Mouse (Mus musculus): ENCODE data around the gene Otulin. TPM values are rescaled to one million over a fixed set of nuclear protein-coding genes. Genes with fewer than 3 reads are reported as not detected.

The Otulin gene
- polyA plus RNA-seq, 1 experiment, result 43.1 TPM

DNA sequence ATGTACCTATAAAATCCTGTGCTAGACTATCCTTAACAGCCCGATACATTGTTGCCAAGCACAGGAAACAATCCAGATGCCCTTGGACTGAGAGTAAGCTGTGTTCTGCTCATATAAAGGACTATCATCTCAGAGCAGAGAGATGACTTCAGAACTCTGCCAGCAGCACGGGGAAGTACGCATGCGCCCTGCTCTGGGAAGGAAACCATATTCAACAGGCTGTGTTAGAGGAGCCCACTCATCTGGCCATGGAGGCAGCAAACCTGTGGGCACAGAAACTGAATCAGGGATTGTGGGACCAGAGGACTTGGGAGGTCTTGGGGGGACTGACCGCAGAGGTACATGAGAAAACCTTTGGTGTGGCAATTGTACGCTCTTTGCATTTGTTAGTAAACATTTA lies 31.2 kb upstream of the Otulin start:
- no peak for DNase-seq
- Histone ChIP-seq H3K4me3 (ENCODE audit: control insufficient read depth, insufficient read depth, low read length) (no peak overlapping the region), H3K27me3 (ENCODE audit: control insufficient read depth, insufficient read depth, low read length) (no peaks in the 10 kb centered on the region), H3K27ac (ENCODE audit: control insufficient read depth, insufficient read depth, low read length) (no peak overlapping the region), H3K4me1 (replicated peaks; ENCODE audit: control insufficient read depth, insufficient read depth, low read length) (peaks cover 5% of the 10 kb centered on the region), H3K36me3 (ENCODE audit: control insufficient read depth, insufficient read depth, low read length) (peaks cover 42% of the 10 kb centered on the region)
- no peak for TF ChIP-seq CTCF (IDR thresholded peaks at IDR 0.05; ENCODE audit: borderline replicate concordance, control insufficient read depth, extremely low read depth, insufficient read depth, low read length, poor library complexity)
- TF ChIP-seq POLR2A (IDR thresholded peaks at IDR 0.05; ENCODE audit: control insufficient read depth, extremely low read depth, insufficient read depth, low read length, poor library complexity), result no peak
- WGBS, result 93% methylated on average over 6 of the region's 6 CpGs

DNA sequence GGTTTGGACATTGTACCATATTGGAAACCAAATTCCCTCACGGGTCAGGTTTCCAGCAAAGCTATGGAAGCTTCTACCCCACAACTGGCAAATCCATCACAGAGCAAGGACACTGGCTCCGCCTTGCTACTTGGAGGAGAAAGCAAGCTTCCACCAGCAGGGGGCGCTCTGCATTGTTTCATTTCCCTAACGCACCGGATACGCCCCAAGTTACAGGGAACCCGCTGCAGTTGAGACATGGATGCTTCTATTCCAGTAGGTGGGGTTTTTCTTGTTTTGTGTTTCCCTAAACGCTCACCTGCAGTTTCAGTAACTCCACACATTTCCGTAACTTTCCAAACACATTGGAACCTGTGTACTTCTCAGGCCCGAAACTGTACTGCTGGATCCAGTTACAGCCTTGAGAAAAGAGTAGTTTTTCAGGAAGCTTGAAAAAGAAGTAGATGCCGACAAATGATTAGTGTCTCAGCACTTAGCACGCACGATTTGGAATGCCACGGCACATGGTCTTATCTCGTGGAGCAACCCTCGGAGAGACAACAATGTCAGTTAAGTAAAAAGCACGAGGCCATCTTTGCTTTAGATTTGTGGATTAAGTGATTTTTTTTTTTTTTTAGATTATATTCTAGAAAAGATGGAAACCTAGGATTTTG lies 29.2 kb upstream of the Otulin start:
- WGBS, result 47% methylated on average over 17 of the region's 17 CpGs
- no peak for TF ChIP-seq POLR2A (IDR thresholded peaks at IDR 0.05; ENCODE audit: control insufficient read depth, extremely low read depth, insufficient read depth, low read length, poor library complexity)
- TF ChIP-seq CTCF (IDR thresholded peaks at IDR 0.05; ENCODE audit: borderline replicate concordance, control insufficient read depth, extremely low read depth, insufficient read depth, low read length, poor library complexity), result peak; percentile 93; the same call in 1 of the 2 replicates

DNA sequence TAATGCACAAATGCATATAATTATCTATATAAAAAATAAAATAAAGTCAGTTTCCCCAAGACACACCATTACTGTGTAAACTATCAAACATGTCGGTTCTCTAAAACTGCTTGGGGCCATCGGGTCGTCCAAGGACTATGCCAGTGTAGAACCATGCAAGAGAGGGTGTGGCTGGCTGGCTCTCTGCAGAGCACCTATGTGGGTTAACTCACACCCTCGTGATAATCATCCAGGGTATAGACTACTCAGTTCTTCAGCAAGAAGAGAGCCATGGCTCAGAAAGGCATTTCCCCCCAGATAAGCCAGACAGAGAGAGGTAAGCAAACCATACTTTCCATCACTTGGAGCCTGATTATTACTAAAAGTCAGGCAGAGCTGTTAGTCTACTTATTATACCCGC lies 28.6 kb upstream of the Otulin start:
- H3K4me3 ChIP-seq (ENCODE audit: control insufficient read depth, insufficient read depth, low read length), result no peak overlapping the region
- no peaks in the 10 kb centered on the region for H3K27me3 ChIP-seq (ENCODE audit: control insufficient read depth, insufficient read depth, low read length)
- DNase-seq, result no peak
- H3K27ac ChIP-seq (ENCODE audit: control insufficient read depth, insufficient read depth, low read length), result no peak overlapping the region
- no peaks in the 10 kb centered on the region for H3K4me1 ChIP-seq (replicated peaks; ENCODE audit: control insufficient read depth, insufficient read depth, low read length)
- WGBS, result 95% methylated on average over 5 of the region's 5 CpGs
- peaks cover 52% of the 10 kb centered on the region for H3K36me3 ChIP-seq (ENCODE audit: control insufficient read depth, insufficient read depth, low read length)
- no peak for TF ChIP-seq CTCF (IDR thresholded peaks at IDR 0.05; ENCODE audit: borderline replicate concordance, control insufficient read depth, extremely low read depth, insufficient read depth, low read length, poor library complexity)

More for the DNA sequence above, 29.2 kb upstream of the Otulin start:
- no peaks in the 10 kb centered on the region for H3K4me1 ChIP-seq (replicated peaks; ENCODE audit: control insufficient read depth, insufficient read depth, low read length)
- DNase-seq, result peak; percentile 90
- peaks cover 52% of the 10 kb centered on the region for H3K36me3 ChIP-seq (ENCODE audit: control insufficient read depth, insufficient read depth, low read length)
- H3K4me3 ChIP-seq (ENCODE audit: control insufficient read depth, insufficient read depth, low read length), result no peak overlapping the region
- no peak overlapping the region for H3K27ac ChIP-seq (ENCODE audit: control insufficient read depth, insufficient read depth, low read length)
- no peaks in the 10 kb centered on the region for H3K27me3 ChIP-seq (ENCODE audit: control insufficient read depth, insufficient read depth, low read length)

DNA sequence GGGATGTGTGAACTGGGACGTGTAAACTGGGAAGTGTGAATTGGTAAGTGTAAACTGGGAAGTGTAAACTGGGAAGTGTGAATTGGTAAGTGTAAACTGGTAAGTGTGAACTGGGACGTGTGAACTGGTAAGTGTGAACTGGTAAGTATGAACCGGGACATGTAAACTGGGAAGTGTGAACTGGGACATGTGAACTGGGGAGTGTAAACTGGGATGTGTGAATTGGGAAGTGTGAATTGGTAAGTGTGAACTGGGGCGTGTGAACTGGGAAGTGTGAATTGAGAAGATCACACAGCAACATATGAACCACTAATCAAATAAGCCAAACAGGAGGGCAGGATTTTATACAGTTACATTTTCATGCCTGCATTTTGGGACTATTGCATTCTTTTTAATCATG lies 27.9 kb upstream of the Otulin start:
- H3K27me3 ChIP-seq (ENCODE audit: control insufficient read depth, insufficient read depth, low read length), result no peaks in the 10 kb centered on the region
- peaks cover 44% of the 10 kb centered on the region for H3K36me3 ChIP-seq (ENCODE audit: control insufficient read depth, insufficient read depth, low read length)
- no peak for DNase-seq
- no peak for TF ChIP-seq POLR2A (IDR thresholded peaks at IDR 0.05; ENCODE audit: control insufficient read depth, extremely low read depth, insufficient read depth, low read length, poor library complexity)
- no peak overlapping the region for H3K27ac ChIP-seq (ENCODE audit: control insufficient read depth, insufficient read depth, low read length)
- no peak overlapping the region for H3K4me3 ChIP-seq (ENCODE audit: control insufficient read depth, insufficient read depth, low read length)
- no peaks in the 10 kb centered on the region for H3K4me1 ChIP-seq (replicated peaks; ENCODE audit: control insufficient read depth, insufficient read depth, low read length)
- 95% methylated on average over 4 of the region's 4 CpGs for WGBS

DNA sequence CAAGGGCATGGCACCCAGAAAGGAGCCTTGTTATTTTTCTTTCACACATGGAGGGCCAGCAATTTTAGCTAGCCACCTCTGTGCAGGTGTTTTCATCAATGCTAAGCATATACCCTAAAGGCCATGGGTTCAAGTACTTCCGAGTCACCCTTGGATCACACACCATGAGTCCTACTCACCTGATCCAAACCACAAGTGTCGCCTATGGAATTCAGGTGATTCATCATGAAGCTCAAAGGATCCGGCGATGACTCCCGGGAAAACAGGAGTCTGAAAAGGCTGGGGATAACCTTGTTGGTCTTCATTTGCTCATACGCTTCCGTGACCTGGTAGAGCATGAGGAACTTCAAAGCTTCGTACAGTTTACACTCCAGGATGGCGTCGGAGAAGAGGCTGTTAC lies 27.4 kb upstream of the Otulin start:
- 97% methylated on average over 10 of the region's 10 CpGs for WGBS
- no peak for DNase-seq
- H3K27me3 ChIP-seq (ENCODE audit: control insufficient read depth, insufficient read depth, low read length), result no peaks in the 10 kb centered on the region
- TF ChIP-seq CTCF (IDR thresholded peaks at IDR 0.05; ENCODE audit: borderline replicate concordance, control insufficient read depth, extremely low read depth, insufficient read depth, low read length, poor library complexity) (no peak), POLR2A (IDR thresholded peaks at IDR 0.05; ENCODE audit: control insufficient read depth, extremely low read depth, insufficient read depth, low read length, poor library complexity) (no peak)
- peaks cover 42% of the 10 kb centered on the region for H3K36me3 ChIP-seq (ENCODE audit: control insufficient read depth, insufficient read depth, low read length)
- no peak overlapping the region for H3K27ac ChIP-seq (ENCODE audit: control insufficient read depth, insufficient read depth, low read length)
- H3K4me1 ChIP-seq (replicated peaks; ENCODE audit: control insufficient read depth, insufficient read depth, low read length), result no peaks in the 10 kb centered on the region
- H3K4me3 ChIP-seq (ENCODE audit: control insufficient read depth, insufficient read depth, low read length), result no peak overlapping the region

DNA sequence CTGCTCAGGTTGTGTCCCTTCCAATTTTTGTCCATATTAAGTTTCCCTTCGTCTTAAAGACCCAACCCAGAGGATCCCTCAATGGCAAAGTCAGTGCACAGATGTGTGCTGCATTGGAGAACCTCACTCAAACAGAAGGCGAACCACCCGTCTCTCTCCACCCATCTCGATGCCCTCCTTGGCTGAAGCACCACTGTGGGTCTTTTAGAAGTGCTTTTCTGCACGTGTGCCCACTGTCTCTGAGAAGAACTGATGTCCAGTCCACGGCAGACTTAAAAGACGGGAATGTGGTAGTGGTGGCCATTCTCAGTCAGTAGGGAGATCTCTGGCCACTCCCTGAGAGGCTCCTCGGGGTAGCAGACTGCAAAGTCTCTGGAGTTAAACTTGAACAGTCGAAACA lies 26.1 kb upstream of the Otulin start:
- H3K4me1 ChIP-seq (replicated peaks; ENCODE audit: control insufficient read depth, insufficient read depth, low read length), result no peaks in the 10 kb centered on the region
- no peak overlapping the region for H3K4me3 ChIP-seq (ENCODE audit: control insufficient read depth, insufficient read depth, low read length)
- no peak for DNase-seq
- TF ChIP-seq CTCF (IDR thresholded peaks at IDR 0.05; ENCODE audit: borderline replicate concordance, control insufficient read depth, extremely low read depth, insufficient read depth, low read length, poor library complexity), result no peak
- H3K36me3 ChIP-seq (ENCODE audit: control insufficient read depth, insufficient read depth, low read length), result peaks cover 35% of the 10 kb centered on the region
- H3K27ac ChIP-seq (ENCODE audit: control insufficient read depth, insufficient read depth, low read length), result no peak overlapping the region
- no peaks in the 10 kb centered on the region for H3K27me3 ChIP-seq (ENCODE audit: control insufficient read depth, insufficient read depth, low read length)
- 94% methylated on average over 9 of the region's 9 CpGs for WGBS

DNA sequence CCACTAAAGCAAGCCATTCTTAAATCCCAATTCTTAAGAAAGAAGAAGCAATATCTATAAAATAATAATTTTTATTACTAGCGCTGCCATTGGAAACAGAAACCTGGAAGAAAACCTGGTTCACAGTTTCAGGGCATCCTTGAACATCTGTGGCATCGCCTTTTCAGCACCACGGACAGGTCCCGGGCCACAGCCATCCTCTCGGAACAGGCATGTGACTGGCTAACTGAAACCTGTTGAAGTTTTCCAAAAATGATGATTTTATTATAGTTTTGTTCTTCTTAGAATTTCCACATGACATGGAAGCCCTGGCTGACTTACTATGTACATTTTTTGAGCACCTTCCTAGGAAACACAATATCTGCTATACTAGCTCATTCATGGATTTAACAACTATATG lies 24.5 kb upstream of the Otulin start:
- no peak for TF ChIP-seq CTCF (IDR thresholded peaks at IDR 0.05; ENCODE audit: borderline replicate concordance, control insufficient read depth, extremely low read depth, insufficient read depth, low read length, poor library complexity)
- no peak for TF ChIP-seq POLR2A (IDR thresholded peaks at IDR 0.05; ENCODE audit: control insufficient read depth, extremely low read depth, insufficient read depth, low read length, poor library complexity)
- WGBS, result 66% methylated on average over 5 of the region's 5 CpGs
- Histone ChIP-seq H3K4me3 (ENCODE audit: control insufficient read depth, insufficient read depth, low read length) (no peak overlapping the region), H3K36me3 (ENCODE audit: control insufficient read depth, insufficient read depth, low read length) (peaks cover 35% of the 10 kb centered on the region), H3K27me3 (ENCODE audit: control insufficient read depth, insufficient read depth, low read length) (no peaks in the 10 kb centered on the region), H3K27ac (ENCODE audit: control insufficient read depth, insufficient read depth, low read length) (no peak overlapping the region), H3K4me1 (replicated peaks; ENCODE audit: control insufficient read depth, insufficient read depth, low read length) (no peaks in the 10 kb centered on the region)
- no peak for DNase-seq
